Mouse (Mus musculus) spleen, adult 12 weeks (tissue): Measurements from ENCODE around the gene Gna11.
A peak's percentile ranks its signal among the peaks of the same experiment; 100 is the strongest.

Experiments
- DNase-seq: peaks from one replicate; pipeline ENCODE4 v3.0.0; 2022; ENCODE audit warnings: low spot score

The Gna11 gene

GRCm38 (mm10) chr10:81565257-81566228 is 20.6 kb upstream of the Gna11 start:
- DNase-seq: no peak

DNA sequence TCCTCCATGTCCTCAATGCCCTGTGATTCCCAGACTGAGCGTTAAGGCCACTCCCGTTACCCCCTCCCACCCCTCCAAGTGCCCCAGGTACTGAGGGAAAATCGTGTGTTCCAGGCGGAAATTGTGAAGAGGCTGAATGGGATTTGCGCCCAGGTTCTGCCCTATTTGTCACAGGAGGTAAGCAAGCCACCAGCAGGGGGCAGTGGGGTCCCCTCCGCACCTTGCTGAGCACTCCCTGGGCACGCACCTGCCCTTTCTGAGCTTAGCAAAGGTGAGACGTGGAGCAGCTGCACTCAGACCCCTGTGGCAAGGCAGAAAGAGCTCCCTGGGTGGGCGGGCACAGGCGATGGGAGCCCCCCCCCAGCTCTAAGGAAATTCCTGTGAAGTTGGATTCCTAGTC is 19.7 kb upstream of the Gna11 start:
- DNase-seq: no peak

- no peak for DNase-seq
Observed at GRCm38 (mm10) chr10:81564216-81564615, 19.2 kb upstream of the Gna11 start.

GRCm38 (mm10) chr10:81563481-81563880 is 18.5 kb upstream of the Gna11 start:
- no peak for DNase-seq

DNA sequence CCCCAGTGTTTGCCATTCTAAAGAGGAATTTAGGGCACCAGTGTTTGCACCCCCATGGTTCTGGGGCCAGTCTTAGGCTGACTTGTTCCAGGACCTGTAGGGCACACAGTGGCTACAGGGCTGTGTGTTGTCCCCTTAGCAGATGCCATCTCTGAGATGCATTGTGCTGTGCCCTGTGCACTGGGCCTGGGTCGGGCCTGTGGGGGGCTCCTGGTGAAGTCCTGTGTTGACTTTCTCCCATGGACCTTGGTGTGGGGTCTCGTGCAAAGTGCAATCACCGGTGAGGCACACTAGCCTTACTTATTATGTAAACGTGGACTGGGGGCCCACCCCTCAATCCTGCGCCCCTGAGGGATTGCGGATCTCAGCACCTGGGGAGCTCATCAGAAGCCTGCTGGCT is 17.4 kb upstream of the Gna11 start:
- no peak for DNase-seq

DNA sequence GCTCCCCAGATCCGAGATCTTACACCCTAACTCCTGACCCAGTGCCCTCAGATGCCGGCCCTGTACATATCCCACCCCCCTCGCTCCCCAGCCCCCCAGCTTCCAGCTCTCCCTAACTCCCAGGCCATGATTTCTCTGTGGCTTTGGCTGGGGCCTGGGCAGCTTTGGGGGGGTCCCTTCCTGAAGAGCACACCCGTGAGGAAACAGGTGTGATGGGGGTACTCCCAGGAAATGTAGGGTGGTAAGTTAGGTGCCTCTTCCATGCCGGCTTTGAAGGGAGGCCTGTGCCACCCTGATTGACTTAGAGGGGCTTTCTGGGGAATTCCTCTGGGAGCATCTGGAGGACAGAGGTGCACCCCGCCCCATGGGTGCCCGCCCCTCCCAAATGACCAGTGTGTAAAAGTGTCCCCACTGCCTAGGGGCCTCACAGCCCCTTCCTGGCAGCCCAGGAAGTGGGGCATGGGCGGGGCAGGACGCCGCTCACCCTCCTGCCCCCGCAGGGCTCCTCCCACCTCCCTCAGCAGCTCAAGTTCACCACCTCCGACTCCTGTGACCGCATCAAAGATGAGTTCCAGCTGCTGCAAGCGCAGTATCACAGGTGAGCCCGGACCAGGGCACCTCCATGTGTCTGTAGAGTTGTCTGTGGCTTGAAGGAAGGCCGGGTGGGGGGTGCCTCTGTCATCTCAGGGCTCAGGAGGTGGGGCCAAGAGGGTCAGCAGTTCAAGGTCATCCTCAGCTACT is 15.9 kb upstream of the Gna11 start:
- DNase-seq: peak; percentile 49

GRCm38 (mm10) chr10:81559627-81560539 is 14.9 kb upstream of the Gna11 start:
- no peak for DNase-seq

GRCm38 (mm10) chr10:81559163-81559626 is 14.2 kb upstream of the Gna11 start, which contains the start of gene Aes:
Aes (plus strand) TSS chr10:81559488.
- DNase-seq: peak; percentile 50

DNA sequence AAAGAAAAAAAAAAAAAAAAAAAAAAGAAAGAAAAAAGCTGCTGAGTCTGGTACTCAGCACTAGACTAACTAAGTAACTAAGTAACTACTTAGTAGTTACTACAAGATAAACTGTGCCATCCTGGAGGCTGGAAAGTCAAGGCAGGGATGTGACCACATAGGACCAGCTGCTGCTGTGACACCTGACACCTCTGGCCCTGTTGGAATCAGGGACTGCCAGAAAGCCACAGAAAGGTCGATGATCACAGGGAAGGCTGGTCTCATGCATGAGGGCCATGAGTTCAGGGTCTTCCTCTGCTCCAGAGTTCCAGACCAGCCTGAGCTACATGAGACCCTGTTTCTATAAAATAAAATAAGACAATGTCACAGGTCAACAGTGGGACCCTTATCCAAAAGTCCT is 12.5 kb upstream of the Gna11 start:
- DNase-seq: no peak

GRCm38 (mm10) chr10:81556282-81556681 is 11.3 kb upstream of the Gna11 start:
- DNase-seq: no peak

DNA sequence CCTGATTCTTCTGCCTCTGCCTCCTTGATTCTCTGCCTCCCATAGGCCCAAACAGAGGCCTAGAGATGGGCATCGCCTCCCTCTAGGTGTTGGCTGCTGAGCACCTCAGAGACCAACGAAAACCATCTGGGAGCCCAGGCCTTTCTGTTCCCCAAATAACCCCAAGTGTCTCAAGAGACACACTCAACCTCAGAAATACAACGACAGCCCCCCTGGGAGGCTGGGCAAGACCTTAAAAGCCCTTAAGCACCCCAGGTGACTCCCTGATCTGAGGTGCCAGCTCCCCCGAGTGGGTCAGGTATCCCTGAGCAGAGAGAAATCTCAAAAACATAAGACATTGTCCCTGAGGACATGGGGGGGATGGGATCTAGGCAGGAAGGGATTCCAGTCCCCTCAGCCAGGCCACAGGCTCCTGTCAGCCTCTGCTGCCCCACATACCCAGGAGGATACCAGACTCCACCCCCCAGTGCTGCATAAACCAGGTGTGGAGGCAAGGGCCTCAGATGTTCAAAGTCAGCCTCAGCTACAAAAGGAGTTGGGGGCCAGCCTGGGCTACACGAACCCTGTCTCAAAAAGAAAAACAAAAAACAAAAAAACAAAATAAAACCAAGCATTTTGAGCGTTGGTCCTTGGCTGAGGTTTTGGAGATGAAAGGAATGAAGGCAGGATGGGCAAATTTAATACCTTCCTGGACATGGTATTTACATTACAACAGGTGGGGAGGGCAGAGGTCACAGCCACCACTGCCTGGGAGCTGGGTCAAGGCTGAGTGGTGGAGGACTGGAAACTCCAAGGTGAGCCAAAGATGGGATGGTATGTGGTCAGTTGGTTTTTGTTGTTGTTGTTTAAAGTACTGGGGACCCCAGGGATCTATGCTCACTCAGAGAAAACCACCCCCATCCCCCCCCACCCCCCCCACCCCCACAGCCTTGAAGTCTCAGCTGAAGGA is 9.1 kb upstream of the Gna11 start:
- no peak for DNase-seq

GRCm38 (mm10) chr10:81553232-81553631 is 8.2 kb upstream of the Gna11 start:
- no peak for DNase-seq

DNA sequence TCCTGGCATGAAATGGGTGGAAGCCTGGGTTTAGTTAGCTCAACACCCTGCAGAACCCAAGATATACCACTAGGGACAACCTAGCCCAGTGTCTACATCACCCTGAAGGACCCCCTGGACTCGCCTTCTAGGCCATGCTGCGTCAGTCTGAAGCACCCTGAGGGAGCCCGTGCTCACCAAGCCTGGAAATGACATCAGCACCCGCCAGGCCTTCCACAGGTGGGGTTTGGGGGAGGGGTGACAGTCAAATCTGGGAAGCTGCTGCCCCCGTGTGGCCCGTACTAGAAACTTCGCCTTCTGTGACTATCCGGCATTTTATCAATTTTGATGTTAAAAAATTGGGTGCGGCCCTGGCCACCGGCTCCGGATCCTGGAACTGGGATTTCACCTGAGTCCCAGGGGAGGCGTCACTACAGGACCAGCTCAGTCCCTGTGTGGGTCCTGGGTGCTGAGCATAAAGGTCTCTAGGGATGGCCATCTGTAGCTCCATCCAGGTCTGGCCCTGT is 6.7 kb upstream of the Gna11 start:
- peak; percentile 71 for DNase-seq

DNA sequence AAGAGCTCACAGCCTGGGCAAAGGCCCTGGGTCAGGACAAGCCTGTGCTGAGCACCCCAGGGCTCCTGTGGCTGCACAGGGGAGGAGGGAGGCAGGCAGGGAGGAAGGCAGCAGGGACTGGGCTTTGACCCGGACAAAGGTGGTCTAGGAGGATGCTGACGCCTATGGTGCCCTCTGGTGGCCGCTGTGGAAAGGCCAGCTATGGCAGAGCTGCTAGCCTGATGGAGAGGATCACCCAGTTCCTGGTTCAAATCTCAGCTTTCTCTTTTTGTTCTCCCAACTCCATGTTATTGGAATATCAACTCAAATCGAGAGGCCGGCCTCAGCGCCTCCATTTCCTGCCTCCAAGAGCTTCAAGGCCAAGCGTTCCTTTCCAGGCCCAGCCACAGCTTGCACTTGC is 5.3 kb upstream of the Gna11 start:
- DNase-seq: peak; percentile 69

DNA sequence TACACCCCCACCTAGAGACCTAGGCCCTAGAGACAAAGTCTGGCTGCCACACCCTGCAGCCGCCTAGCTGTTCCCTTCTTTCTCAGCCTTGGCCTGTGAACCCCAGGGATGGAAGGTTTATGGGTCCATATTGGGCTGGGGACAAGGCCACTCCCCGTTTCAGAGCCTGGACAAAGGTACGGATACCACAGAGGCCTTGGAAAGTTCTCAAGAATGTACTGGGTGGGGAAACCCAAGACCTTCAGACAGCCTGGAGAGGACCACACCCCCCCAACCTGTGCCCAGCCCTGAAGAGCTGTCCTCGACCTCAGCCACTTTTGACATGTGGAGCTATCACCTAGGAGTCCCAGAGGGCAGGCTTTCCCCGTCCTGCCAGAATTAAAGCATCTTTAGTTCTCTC is 4.0 kb upstream of the Gna11 start:
- DNase-seq: no peak

- no peak for DNase-seq
Observed at GRCm38 (mm10) chr10:81546788-81547571, 2.0 kb upstream of the Gna11 start.

- DNase-seq: no peak
Observed at GRCm38 (mm10) chr10:81546332-81546731, 1.3 kb upstream of the Gna11 start.

- no peak for DNase-seq
Observed at GRCm38 (mm10) chr10:81544296-81545160, 462 bp downstream of the Gna11 start.

- no peak for DNase-seq
Observed at GRCm38 (mm10) chr10:81543633-81544032, 1.4 kb downstream of the Gna11 start.
